Mouse (Mus musculus) brain, embryonic 14.5 days (tissue): ENCODE measurements at regions not wholly inside any gene's neighbourhood (a gene's known extent, or its start where the extent isn't known, plus 50 kb on each side); places are given as distances from the start of the nearest gene placed in this dataset.

Source experiments
- CTCF ChIP-seq: fragments of 200-500 bp; IDR thresholded peaks from 2 replicates; pipeline ENCODE4 v1.5.1; 2012; ENCODE audit warnings: inconsistent platforms, mild to moderate bottlenecking, moderate library complexity, borderline replicate concordance; ENCODE audit not compliant: insufficient read depth, insufficient read length; ENCODE audit errors: extremely low read depth
- POLR2A ChIP-seq: fragments of 200-500 bp; IDR thresholded peaks from 2 replicates; pipeline ENCODE4 v1.6.1; 2012; ENCODE audit warnings: mild to moderate bottlenecking, inconsistent platforms, borderline replicate concordance; ENCODE audit not compliant: poor library complexity, insufficient read depth, insufficient read length, severe bottlenecking; ENCODE audit errors: extremely low read depth

DNA sequence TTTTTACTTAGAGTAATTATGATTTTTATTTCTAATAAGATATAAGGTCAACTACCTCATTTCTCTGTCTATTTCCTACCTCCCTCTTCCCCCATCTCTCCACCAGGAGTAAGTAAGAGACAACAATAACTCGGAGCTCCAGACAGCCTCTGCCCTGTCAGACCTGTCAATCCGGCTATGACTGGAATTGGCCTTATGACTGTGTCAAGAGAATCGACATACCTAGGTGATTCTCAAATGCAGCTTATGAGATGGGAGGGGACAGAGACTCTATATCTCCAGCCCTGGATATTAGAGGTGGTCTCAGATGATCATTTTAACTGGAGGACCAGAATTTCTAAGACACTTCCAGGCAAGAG is 216.3 kb upstream of the Ankrd55 start:
- TF ChIP-seq POLR2A (no peak), CTCF (no peak)
